Mouse (Mus musculus) liver, adult 2 months (tissue): ENCODE measurements at regions not wholly inside any gene's neighbourhood (a gene's known extent, or its start where the extent isn't known, plus 50 kb on each side); places are given as distances from the start of the nearest gene placed in this dataset.

ENCODE experiments used
- DNase-seq: peaks from one replicate; pipeline ENCODE4 v3.0.0-alpha.2; 2011; ENCODE audit warnings: low read depth, low spot score; ENCODE audit errors: extremely low read depth
- H3K27ac ChIP-seq: fragments of 200-500 bp; replicated peaks from 2 replicates; pipeline ENCODE4 v1.5.1; 2012; ENCODE audit warnings: low read depth, mild to moderate bottlenecking, control low read depth, inconsistent platforms, low read length; ENCODE audit not compliant: insufficient read depth
- H3K27me3 ChIP-seq: fragments of 200-500 bp; 2 replicates; pipeline ENCODE4 v1.6.1; 2012; ENCODE audit warnings: mild to moderate bottlenecking, moderate library complexity, low read length, inconsistent platforms; ENCODE audit not compliant: control insufficient read depth, insufficient read depth
- H3K36me3 ChIP-seq: fragments of 200-500 bp; 2 replicates; pipeline ENCODE4 v1.6.1; 2012; ENCODE audit warnings: low read length, inconsistent platforms; ENCODE audit not compliant: control insufficient read depth, insufficient read depth
- H3K4me1 ChIP-seq: fragments of 200-500 bp; 2 replicates; pipeline ENCODE4 v1.6.1; 2011; ENCODE audit warnings: low read length; ENCODE audit not compliant: control insufficient read depth, insufficient read depth
- H3K4me3 ChIP-seq: fragments of 200-500 bp; 2 replicates; pipeline ENCODE4 v1.5.1; 2011; ENCODE audit warnings: low read depth, mild to moderate bottlenecking, control low read depth, low read length, moderate library complexity; ENCODE audit not compliant: insufficient read depth
- H3K79me2 ChIP-seq: fragments of 200-500 bp; 2 replicates; pipeline ENCODE4 v1.6.1; 2012; ENCODE audit warnings: inconsistent platforms, mild to moderate bottlenecking, low read length, moderate library complexity; ENCODE audit not compliant: control insufficient read depth, insufficient read depth
- H3K9ac ChIP-seq: fragments of 200-500 bp; 2 replicates; pipeline ENCODE4 v1.6.1; 2012; ENCODE audit warnings: low read depth, mild to moderate bottlenecking, control low read depth, inconsistent platforms, low read length
- CTCF ChIP-seq: fragments of 200-500 bp; IDR thresholded peaks from 2 replicates; pipeline ENCODE4 v1.5.1; 2011; ENCODE audit warnings: low read depth, low read length, control low read depth
- POLR2A ChIP-seq: fragments of 200-500 bp; IDR thresholded peaks from 2 replicates; pipeline ENCODE4 v1.6.1; 2011; ENCODE audit warnings: low read length, control low read depth; ENCODE audit not compliant: insufficient read depth; ENCODE audit errors: extremely low read depth
- WGBS: fragments of 180-500 bp; shearing (Covaris S2); methylation state at CpG from one replicate; pipeline ENCODE4 v1.1.7; 2018; 5-methylcytosine and 5-hydroxymethylcytosine counted together

- 86% methylated on average over 6 of the region's 6 CpGs for WGBS
- no peak for DNase-seq
- Histone ChIP-seq H3K27me3 (peaks cover 3% of the 10 kb centered on the region; the same call in 1 of the 2 replicates), H3K27ac (no peak overlapping the region), H3K79me2 (no peaks in the 10 kb centered on the region), H3K4me1 (no peaks in the 10 kb centered on the region), H3K4me3 (no peak overlapping the region), H3K36me3 (no peaks in the 10 kb centered on the region), H3K9ac (no peak overlapping the region)
- no peak for TF ChIP-seq CTCF
- TF ChIP-seq POLR2A: no peak
Observed at GRCm38 (mm10) chr15:67899772-67900171, 1399.1 kb upstream of the Lrrc6 start.

DNA sequence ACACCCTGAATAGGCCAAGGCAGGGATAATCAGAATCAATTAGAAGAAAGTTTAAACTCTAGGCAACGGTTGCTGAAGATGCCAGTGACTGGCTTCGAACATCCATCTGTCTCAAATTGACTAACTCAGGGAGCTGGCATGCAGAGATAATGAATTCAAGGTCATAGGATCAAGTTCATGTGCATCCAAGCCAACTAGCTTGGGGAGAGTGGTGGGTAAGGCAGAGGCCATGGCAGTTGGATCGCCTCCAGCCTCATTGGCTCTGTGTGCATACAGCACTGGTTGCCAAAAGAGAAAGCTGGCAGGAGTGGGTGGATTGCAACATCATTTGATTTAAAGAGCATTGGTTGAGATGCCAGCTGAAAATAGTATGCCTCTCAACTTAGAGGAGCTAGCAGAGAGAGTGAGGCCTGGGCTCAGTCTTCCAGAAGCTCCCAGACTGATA is 1398.3 kb upstream of the Lrrc6 start:
- DNase-seq: peak; percentile 87
- Histone ChIP-seq H3K79me2 (no peaks in the 10 kb centered on the region), H3K4me1 (no peaks in the 10 kb centered on the region), H3K27me3 (peaks cover 3% of the 10 kb centered on the region; the same call in 1 of the 2 replicates), H3K9ac (no peak overlapping the region), H3K4me3 (no peak overlapping the region), H3K36me3 (no peaks in the 10 kb centered on the region), H3K27ac (no peak overlapping the region)
- TF ChIP-seq CTCF: no peak
- TF ChIP-seq POLR2A: no peak
- 17% methylated on average over 3 of the region's 3 CpGs for WGBS

DNA sequence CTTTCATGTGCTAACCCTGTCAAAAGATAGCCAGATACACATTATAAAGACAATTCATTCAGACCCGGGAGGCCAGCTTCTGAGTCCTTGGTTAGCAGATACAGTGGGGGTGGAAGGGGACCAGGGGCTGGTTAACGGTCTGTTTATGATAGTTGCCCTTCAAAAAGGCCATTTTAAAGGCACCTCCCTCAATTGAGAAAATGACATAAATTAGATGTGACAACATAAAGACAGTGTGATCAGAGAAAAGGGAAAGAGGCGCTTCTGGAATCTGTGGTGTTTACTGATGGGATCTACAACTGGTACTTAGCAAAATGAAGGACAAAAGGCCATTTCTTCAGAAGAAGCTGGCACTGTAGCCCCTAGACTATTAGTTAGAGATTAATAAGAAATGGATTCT is 1391.4 kb upstream of the Lrrc6 start:
- H3K4me1 ChIP-seq: no peaks in the 10 kb centered on the region
- no peak overlapping the region for H3K27ac ChIP-seq
- H3K4me3 ChIP-seq: no peak overlapping the region
- 74% methylated on average over 3 of the region's 3 CpGs for WGBS
- no peaks in the 10 kb centered on the region for H3K27me3 ChIP-seq
- no peak overlapping the region for H3K9ac ChIP-seq
- H3K79me2 ChIP-seq: no peaks in the 10 kb centered on the region
- no peak for TF ChIP-seq POLR2A
- TF ChIP-seq CTCF: no peak
- no peaks in the 10 kb centered on the region for H3K36me3 ChIP-seq
- DNase-seq: no peak

DNA sequence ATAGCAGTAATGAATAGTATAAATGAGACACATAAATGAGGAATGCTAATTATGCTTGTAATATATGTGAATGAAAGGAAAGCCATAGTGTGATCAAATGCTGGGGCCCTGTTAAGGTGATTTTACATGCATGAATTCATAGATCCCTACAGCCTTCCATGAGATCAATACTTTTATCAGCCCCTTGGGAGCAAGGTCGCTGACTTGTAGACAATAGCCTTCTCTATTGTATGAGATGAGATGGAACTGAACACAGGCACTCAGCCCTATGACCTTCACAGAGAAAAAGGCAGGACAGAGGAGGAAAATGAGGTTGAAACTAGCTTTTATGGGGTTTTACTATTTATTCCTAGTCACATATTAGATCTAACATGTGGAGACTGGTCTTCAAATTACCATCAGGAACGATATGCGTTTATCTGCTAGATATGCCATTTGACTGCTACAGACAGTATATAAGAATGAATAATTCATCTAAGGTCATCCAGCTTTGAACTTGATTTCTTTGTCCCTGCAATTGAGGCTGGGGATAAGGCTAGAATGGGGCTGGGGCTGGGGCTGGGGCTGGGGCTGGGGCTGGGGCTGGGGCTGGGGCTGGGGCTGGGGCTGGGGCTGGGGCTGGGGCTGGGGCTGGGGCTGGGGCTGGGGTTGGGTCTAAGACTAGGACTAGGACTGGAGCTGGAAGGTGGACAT is 1390.0 kb upstream of the Lrrc6 start:
- H3K27ac ChIP-seq: no peak overlapping the region
- WGBS: 78% methylated on average over 3 of the region's 3 CpGs
- H3K9ac ChIP-seq: no peak overlapping the region
- no peak for DNase-seq
- no peaks in the 10 kb centered on the region for H3K79me2 ChIP-seq
- no peaks in the 10 kb centered on the region for H3K36me3 ChIP-seq
- H3K4me3 ChIP-seq: no peak overlapping the region
- TF ChIP-seq POLR2A (no peak), CTCF (no peak)
- no peaks in the 10 kb centered on the region for H3K27me3 ChIP-seq
- H3K4me1 ChIP-seq: no peaks in the 10 kb centered on the region

GRCm38 (mm10) chr15:67888548-67888947 is 1387.8 kb upstream of the Lrrc6 start:
- Histone ChIP-seq H3K27ac (no peak overlapping the region), H3K79me2 (no peaks in the 10 kb centered on the region), H3K27me3 (no peaks in the 10 kb centered on the region), H3K4me3 (no peak overlapping the region), H3K9ac (no peak overlapping the region), H3K4me1 (no peaks in the 10 kb centered on the region), H3K36me3 (no peaks in the 10 kb centered on the region)
- TF ChIP-seq POLR2A (no peak), CTCF (no peak)
- DNase-seq: no peak

GRCm38 (mm10) chr15:67855291-67855690 is 1354.6 kb upstream of the Lrrc6 start:
- Histone ChIP-seq H3K27me3 (no peaks in the 10 kb centered on the region), H3K27ac (no peak overlapping the region), H3K79me2 (no peaks in the 10 kb centered on the region), H3K4me1 (no peaks in the 10 kb centered on the region), H3K4me3 (no peak overlapping the region), H3K9ac (no peak overlapping the region), H3K36me3 (no peaks in the 10 kb centered on the region)
- no peak for DNase-seq
- TF ChIP-seq POLR2A: no peak
- TF ChIP-seq CTCF: no peak
- WGBS: 60% methylated on average over 1 of the region's 1 CpGs
